Mouse (Mus musculus): ENCODE measurements around the gene Pepd.

GRCm38 (mm10) chr7:35006661-35007060 lies 94.5 kb downstream of the Pepd start:
- TF ChIP-seq CTCF (conservative IDR thresholded peaks at IDR 0.05; ENCODE audit: low read length) (no peak), POU5F1 (IDR thresholded peaks at IDR 0.05; ENCODE audit: borderline replicate concordance, low read length) (no peak)
